Mouse (Mus musculus) intestine, embryonic 15.5 days (tissue): ENCODE results near the gene Ccsap. TPM values are rescaled to one million over a fixed set of nuclear protein-coding genes. Genes with fewer than 3 reads are reported as not detected.

Experiments used
- ATAC-seq: fragments of 200-750 bp; cut with Nextera tagmentation; 2 replicates; pipeline ENCODE4 v1.8.0; 2017; ENCODE audit warnings: moderate TSS enrichment, moderate library complexity
- H3K27ac ChIP-seq: fragments of 300-500 bp; sonication (generic); 2 replicates; pipeline ENCODE4 v1.5.1; 2015; ENCODE audit warnings: mild to moderate bottlenecking, inconsistent platforms
- H3K27me3 ChIP-seq: fragments of 300-500 bp; sonication (generic); replicated peaks from 2 replicates; pipeline ENCODE4 v1.6.1; 2015; ENCODE audit warnings: inconsistent platforms
- H3K36me3 ChIP-seq: fragments of 300-500 bp; sonication (generic); 2 replicates; pipeline ENCODE4 v1.6.1; 2015; ENCODE audit warnings: inconsistent platforms
- H3K4me1 ChIP-seq: fragments of 300-500 bp; sonication (generic); replicated peaks from 2 replicates; pipeline ENCODE4 v1.6.1; 2015; ENCODE audit warnings: inconsistent platforms
- H3K4me2 ChIP-seq: fragments of 300-500 bp; sonication (generic); replicated peaks from 2 replicates; pipeline ENCODE4 v1.6.1; 2015; ENCODE audit warnings: mild to moderate bottlenecking, inconsistent platforms
- H3K4me3 ChIP-seq: fragments of 300-500 bp; sonication (generic); replicated peaks from 2 replicates; pipeline ENCODE4 v1.5.1; 2015; ENCODE audit warnings: inconsistent platforms
- H3K9ac ChIP-seq: fragments of 300-500 bp; sonication (generic); 2 replicates; pipeline ENCODE4 v1.6.1; 2015; ENCODE audit warnings: inconsistent platforms
- H3K9me3 ChIP-seq: fragments of 300-500 bp; sonication (generic); 2 replicates; pipeline ENCODE4 v1.6.1; 2016; ENCODE audit warnings: inconsistent platforms
- WGBS: fragments of 180-500 bp; shearing (Covaris S2); methylation state at CpG from one replicate; pipeline ENCODE4 v1.1.7; 2015; 5-methylcytosine and 5-hydroxymethylcytosine counted together
- polyA plus RNA-seq: library from polyadenylated mRNA; unstranded; fragments of >200 nt; fragmentation: Nextera tagmentation; extraction: Ambion mirVana; gene quantifications from 2 replicates; pipeline ENCODE4 v1.2.1, GENCODE M21; 2015

Gene Ccsap
- polyA plus RNA-seq, 1 experiment from 2014 or later, result 3.6 TPM

DNA sequence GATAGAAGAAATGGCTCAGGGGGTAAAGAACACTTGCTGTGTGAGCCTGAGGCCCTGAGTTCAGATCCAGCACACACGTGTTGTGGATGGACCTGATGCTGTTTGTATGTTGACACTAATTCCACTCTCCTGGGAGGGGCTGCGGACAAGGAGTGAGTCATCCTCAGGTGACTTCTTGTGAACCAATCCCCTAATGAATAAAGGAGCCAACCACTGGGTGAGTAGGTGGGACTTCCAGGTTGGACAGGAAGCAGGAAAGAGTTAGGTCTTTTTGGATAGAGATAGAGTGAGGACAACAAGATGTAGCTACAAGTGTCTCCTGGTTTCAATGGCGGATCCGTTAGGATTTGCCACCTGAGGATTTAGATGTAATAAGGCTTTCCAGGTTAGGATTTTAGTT, 10.7 kb downstream of the Ccsap start:
- Histone ChIP-seq H3K4me2 (no peak overlapping the region), H3K36me3 (no peaks in the 10 kb centered on the region), H3K27ac (no peak overlapping the region), H3K4me3 (no peak overlapping the region), H3K9ac (no peak overlapping the region), H3K27me3 (no peaks in the 10 kb centered on the region), H3K4me1 (no peaks in the 10 kb centered on the region), H3K9me3 (no peaks in the 10 kb centered on the region)
- WGBS, result 82% methylated on average over 4 of the region's 4 CpGs
- ATAC-seq, result no peak

DNA sequence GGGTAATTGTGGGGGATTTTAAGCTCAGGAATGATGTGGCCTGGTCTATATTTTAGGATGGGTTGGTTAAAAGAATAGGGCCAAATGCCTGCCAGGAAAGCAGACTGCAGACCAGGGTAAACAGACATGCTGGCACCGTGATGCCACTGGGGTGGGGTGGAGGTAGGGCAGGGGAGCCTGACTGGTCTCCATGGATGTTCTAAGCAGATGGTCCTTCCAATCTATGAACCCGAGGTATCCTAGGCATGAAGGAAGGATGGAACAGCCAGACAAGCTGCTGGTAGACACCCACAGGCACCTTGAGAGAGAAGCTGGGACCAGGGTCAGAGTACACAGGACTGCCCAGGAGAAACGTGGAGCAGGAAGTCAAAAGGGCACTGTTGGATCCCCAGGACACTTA, 12.5 kb downstream of the Ccsap start:
- 63% methylated on average over 3 of the region's 3 CpGs for WGBS
- Histone ChIP-seq H3K9me3 (no peaks in the 10 kb centered on the region), H3K4me1 (no peaks in the 10 kb centered on the region), H3K27me3 (no peaks in the 10 kb centered on the region), H3K36me3 (no peaks in the 10 kb centered on the region), H3K27ac (no peak overlapping the region), H3K4me2 (no peak overlapping the region), H3K4me3 (no peak overlapping the region), H3K9ac (no peak overlapping the region)
- ATAC-seq, result no peak

DNA sequence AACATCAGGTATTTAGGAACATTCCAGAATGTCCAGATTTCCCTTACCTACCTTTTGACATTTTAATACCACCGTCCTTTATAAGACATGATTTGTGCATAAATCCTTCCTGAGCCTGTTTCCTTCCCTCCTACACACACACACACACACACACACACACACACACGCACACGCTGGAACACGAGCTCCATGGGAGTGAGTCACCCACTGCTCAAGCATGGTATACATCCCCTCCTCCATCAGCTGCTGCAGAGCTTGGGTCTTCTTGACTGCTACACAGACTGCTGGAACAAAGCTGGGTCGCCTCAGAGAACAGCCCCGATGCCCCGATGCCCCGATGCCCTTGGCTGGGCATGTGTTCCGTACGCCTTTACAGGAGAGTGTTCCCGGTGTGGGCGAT, 13.5 kb downstream of the Ccsap start:
- Histone ChIP-seq H3K4me3 (no peak overlapping the region), H3K9me3 (no peaks in the 10 kb centered on the region), H3K36me3 (no peaks in the 10 kb centered on the region), H3K4me1 (no peaks in the 10 kb centered on the region), H3K4me2 (no peak overlapping the region), H3K27me3 (no peaks in the 10 kb centered on the region), H3K9ac (no peak overlapping the region), H3K27ac (no peak overlapping the region)
- WGBS, result 86% methylated on average over 12 of the region's 12 CpGs
- ATAC-seq, result no peak

DNA sequence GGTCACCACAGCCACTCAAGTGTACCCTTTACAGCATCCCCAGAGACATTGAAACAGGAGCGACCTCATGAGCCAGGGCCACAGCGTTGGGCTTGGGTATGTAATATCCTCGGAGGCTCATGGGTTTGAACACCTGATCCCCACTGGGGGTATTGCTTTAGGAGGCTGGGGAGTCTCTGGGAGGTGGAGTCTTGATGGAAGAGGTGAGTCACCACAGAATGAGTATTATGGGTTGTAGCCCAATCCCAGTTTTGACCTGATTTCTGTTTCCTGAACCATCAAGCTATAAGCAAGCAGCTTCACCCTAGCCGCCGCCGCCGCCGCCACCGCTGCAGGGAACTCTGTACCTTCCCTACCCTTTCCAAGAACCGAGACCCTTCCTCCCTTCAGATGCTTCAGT, 14.0 kb downstream of the Ccsap start:
- Histone ChIP-seq H3K27ac (no peak overlapping the region), H3K4me3 (no peak overlapping the region), H3K27me3 (no peaks in the 10 kb centered on the region), H3K4me1 (no peaks in the 10 kb centered on the region), H3K9me3 (no peaks in the 10 kb centered on the region), H3K36me3 (no peaks in the 10 kb centered on the region), H3K9ac (no peak overlapping the region), H3K4me2 (no peak overlapping the region)
- no peak for ATAC-seq
- WGBS, result 90% methylated on average over 10 of the region's 10 CpGs

DNA sequence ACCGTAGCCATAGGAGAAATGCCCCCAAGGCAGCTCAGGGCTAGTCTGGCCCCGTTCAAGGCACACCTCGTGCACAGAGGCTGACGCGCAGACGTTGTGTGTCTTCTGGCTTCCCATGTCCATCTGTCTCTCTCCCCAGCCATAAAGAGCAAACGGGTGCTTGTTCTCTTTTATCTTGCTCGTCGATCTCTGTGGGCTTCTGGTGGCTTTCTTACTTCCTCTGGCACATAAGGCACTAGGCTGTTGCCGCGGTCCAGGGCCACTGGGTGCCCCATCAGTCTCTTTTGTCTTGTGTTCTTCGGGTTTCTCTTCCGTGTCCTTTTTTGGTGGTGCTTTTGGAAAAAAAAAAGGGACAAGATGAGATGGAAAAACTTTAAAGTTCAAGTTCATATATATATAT, 14.9 kb downstream of the Ccsap start:
- H3K9ac ChIP-seq, result no peak overlapping the region
- ATAC-seq, result no peak
- no peaks in the 10 kb centered on the region for H3K4me1 ChIP-seq
- H3K27me3 ChIP-seq, result no peaks in the 10 kb centered on the region
- H3K9me3 ChIP-seq, result no peaks in the 10 kb centered on the region
- H3K4me2 ChIP-seq, result no peak overlapping the region
- H3K4me3 ChIP-seq, result no peak overlapping the region
- H3K27ac ChIP-seq, result no peak overlapping the region
- H3K36me3 ChIP-seq, result no peaks in the 10 kb centered on the region
- WGBS, result 85% methylated on average over 13 of the region's 13 CpGs

DNA sequence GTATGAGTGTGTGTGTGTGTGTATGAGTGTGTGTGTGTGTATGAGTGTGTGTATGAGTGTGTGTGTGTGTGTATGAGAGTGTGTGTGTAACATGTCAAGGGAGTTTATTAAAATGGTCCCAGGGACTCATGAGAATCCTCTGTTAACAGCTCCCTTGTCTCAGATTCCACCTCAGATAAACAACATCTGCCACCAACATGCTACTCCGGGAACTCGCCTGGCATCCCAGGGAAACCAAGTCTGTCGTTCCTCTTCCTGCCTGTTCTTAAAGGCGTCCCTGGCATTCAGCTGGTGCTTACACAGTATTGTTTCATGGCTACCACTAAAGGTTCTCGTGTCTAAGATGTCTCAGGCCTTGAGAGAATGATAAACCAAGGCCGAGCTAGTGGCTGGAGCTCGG, 15.7 kb downstream of the Ccsap start:
- Histone ChIP-seq H3K36me3 (no peaks in the 10 kb centered on the region), H3K4me2 (no peak overlapping the region), H3K27ac (no peak overlapping the region), H3K4me1 (no peaks in the 10 kb centered on the region), H3K9me3 (no peaks in the 10 kb centered on the region), H3K4me3 (no peak overlapping the region), H3K27me3 (no peaks in the 10 kb centered on the region), H3K9ac (no peak overlapping the region)
- ATAC-seq, result no peak
- WGBS, result 74% methylated on average over 7 of the region's 7 CpGs

DNA sequence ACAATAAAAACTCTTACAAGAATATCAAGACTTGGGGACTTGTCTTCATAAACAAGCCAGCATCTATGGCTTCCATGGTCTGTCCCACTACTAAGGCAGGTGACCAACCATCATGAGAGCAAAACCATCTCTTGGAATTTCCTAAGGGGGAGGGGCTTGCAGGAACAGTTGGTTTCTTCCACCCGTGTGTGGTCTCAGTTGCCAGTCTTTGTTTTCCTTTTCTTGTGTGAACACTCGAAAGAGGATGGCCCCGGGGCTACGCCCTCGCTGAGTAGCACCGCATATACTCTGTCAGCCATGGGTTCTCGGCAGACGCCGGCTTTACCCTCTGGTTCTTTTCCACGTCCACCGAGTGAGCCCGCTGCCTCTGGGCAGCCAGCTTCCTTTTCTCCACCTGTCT, 17.9 kb downstream of the Ccsap start:
- H3K36me3 ChIP-seq, result no peaks in the 10 kb centered on the region
- no peak overlapping the region for H3K4me2 ChIP-seq
- no peak overlapping the region for H3K9ac ChIP-seq
- no peak for ATAC-seq
- H3K27me3 ChIP-seq, result no peaks in the 10 kb centered on the region
- H3K27ac ChIP-seq, result no peak overlapping the region
- WGBS, result 91% methylated on average over 12 of the region's 12 CpGs
- H3K4me1 ChIP-seq, result no peaks in the 10 kb centered on the region
- no peaks in the 10 kb centered on the region for H3K9me3 ChIP-seq
- no peak overlapping the region for H3K4me3 ChIP-seq

DNA sequence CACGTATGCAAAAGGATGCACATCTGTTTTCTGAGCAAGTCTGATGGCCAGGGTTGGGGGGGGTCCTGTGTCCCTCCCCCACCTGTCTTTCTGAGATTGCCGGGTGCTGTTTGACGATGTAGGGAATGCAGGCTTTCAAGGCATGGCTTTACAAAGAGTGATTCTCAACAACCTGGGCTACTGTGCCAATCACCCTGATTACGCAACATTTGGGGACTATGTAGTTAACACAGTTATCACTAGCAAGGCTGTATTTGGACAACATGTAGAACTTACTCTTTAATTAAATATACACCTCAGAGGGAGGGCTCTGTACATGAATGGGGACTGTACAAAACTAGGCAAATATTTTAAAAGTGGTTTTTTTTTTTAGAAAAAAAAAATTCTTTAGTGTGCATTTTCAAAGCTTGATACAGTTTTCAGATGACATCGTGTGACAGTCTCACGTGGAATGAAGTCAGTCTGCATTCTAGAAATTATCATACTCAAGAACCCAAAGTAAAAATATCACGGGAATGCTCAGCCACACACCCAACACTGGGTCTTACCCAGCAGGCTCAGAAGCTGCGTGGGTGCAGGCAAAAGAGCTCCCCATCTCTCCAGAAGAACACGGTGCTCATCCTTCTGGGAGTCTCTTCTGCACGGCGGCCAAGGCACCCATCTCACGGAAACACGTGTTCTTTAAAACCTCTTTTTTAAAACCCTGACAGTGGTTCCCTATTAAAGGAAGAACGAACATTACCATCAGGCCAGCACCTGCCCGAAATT, 19.2 kb downstream of the Ccsap start:
- Histone ChIP-seq H3K4me1 (no peaks in the 10 kb centered on the region), H3K27me3 (no peaks in the 10 kb centered on the region), H3K4me3 (no peak overlapping the region), H3K9me3 (no peaks in the 10 kb centered on the region), H3K4me2 (no peak overlapping the region), H3K27ac (no peak overlapping the region), H3K36me3 (0 out of 2 replicates have a peak, but pooled peaks cover 4% of the 10 kb centered on the region), H3K9ac (no peak overlapping the region)
- no peak for ATAC-seq
- WGBS, result 89% methylated on average over 15 of the region's 15 CpGs

DNA sequence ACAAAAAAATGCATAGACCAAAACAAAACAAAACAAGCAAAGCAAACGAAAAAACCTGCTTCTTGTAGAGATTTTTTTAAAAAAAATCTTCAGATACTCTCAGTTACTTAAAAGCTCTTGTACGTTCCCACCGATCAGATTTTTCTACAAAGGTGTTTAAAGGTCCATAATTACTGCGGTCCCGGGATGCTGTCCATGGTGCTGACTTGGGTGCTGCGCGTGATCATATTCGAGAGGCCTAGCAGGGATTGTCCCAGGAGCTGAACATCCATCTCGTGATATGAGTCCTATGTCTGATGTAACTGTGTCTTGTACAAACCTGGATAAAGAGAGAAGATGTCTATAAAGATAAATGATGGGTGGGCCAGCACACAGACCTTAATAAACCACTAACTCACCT, 21.5 kb downstream of the Ccsap start:
- H3K9ac ChIP-seq, result no peak overlapping the region
- no peaks in the 10 kb centered on the region for H3K27me3 ChIP-seq
- ATAC-seq, result no peak
- H3K4me2 ChIP-seq, result no peak overlapping the region
- H3K27ac ChIP-seq, result no peak overlapping the region
- H3K4me1 ChIP-seq, result no peaks in the 10 kb centered on the region
- no peaks in the 10 kb centered on the region for H3K9me3 ChIP-seq
- H3K4me3 ChIP-seq, result no peak overlapping the region
- 61% methylated on average over 9 of the region's 9 CpGs for WGBS
- peaks cover 11% of the 10 kb centered on the region; the same call in 1 of the 2 replicates for H3K36me3 ChIP-seq

DNA sequence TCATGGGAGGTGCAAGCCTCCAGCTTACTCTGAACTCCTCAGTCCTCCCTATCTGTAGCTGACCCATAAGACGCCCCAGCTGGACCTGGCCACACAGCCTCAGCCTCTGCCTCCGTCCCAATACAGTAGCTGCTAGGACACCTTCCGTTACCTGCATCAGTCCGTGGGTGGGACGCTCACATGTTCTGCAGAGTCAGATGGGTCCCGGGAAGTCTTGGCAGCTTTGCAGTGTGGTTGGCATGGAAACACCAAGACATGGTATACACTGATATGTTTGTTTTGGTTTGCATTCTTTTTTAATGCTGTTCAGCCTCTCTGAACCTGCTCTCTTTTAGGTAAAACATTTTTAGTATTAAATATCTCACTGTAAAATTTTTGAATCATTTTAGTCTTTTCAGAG, 23.7 kb downstream of the Ccsap start:
- ATAC-seq, result no peak
- no peaks in the 10 kb centered on the region for H3K27me3 ChIP-seq
- H3K9me3 ChIP-seq, result no peaks in the 10 kb centered on the region
- 89% methylated on average over 6 of the region's 6 CpGs for WGBS
- no peak overlapping the region for H3K27ac ChIP-seq
- H3K36me3 ChIP-seq, result peaks cover 11% of the 10 kb centered on the region; the same call in 1 of the 2 replicates
- no peaks in the 10 kb centered on the region for H3K4me1 ChIP-seq
- no peak overlapping the region for H3K4me2 ChIP-seq
- no peak overlapping the region for H3K4me3 ChIP-seq
- no peak overlapping the region for H3K9ac ChIP-seq

DNA sequence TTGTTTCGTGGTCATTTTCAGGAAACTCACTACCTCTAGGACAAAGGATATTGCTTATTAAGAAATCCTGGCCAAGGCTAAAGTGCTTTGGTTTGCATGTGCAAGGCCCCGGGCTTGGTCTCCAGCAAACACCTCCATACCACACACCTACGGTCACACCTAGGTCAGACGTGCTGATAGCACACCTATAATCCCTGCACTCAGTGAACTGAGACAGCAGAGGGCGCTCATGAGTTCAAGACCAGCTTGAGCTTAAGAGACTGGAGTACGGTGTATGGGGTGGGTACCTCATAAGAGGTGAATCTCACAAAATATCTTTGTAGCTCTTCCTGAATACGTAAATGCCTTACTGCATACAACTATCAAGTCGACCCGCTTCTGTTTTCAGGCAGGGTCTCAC, 24.6 kb downstream of the Ccsap start:
- 59% methylated on average over 9 of the region's 9 CpGs for WGBS
- Histone ChIP-seq H3K27me3 (no peaks in the 10 kb centered on the region), H3K4me2 (no peak overlapping the region), H3K4me1 (no peaks in the 10 kb centered on the region), H3K9me3 (no peaks in the 10 kb centered on the region), H3K4me3 (no peak overlapping the region), H3K9ac (no peak overlapping the region), H3K27ac (no peak overlapping the region), H3K36me3 (peaks cover 11% of the 10 kb centered on the region; the same call in 1 of the 2 replicates)
- no peak; the same call in 1 of the 2 replicates for ATAC-seq

DNA sequence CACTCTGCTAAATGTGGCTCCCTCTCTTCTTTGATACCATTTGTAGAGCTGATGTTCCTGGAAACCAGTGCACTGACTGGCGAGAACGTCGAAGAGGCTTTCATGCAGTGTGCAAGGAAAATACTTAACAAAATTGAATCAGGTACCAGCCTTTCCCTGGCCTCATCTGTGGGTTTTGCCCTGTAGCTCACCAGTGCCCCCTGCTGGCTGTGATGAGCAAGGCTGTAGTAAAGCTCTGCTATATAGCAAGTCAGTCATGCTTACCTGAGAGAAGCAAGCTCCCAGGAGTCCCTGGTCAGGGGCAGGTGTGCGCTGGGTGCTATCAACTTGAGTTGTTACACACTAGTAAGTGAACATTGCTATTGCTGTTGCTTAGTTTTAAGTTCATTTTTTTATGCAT, 27.3 kb downstream of the Ccsap start:
- Histone ChIP-seq H3K4me1 (no peaks in the 10 kb centered on the region), H3K4me3 (no peak overlapping the region), H3K9me3 (no peaks in the 10 kb centered on the region), H3K9ac (no peak overlapping the region), H3K36me3 (peaks cover 22% of the 10 kb centered on the region; the same call in 1 of the 2 replicates), H3K27me3 (no peaks in the 10 kb centered on the region), H3K4me2 (no peak overlapping the region), H3K27ac (no peak overlapping the region)
- ATAC-seq, result no peak
- WGBS, result 98% methylated on average over 4 of the region's 4 CpGs

DNA sequence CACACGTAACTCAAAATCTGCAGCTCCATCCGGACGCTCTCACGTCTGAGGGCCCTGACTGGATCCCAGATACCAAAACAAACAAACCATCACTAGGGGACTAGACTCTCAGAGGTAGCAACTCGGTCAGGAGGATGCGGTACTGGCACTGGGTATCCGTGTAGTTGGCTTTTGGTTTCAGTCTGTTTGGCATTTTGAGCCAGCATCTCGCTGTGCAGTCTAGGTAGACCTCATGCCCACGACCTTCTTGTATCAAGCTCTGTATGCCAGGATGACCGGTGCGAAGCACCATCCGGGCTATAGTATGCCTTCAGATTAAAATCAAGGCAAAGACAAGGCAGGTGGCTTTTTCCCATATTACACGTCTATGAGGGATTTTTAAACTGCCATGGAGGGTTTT, 32.5 kb downstream of the Ccsap start:
- no peaks in the 10 kb centered on the region for H3K4me1 ChIP-seq
- H3K27me3 ChIP-seq, result no peaks in the 10 kb centered on the region
- H3K9me3 ChIP-seq, result no peaks in the 10 kb centered on the region
- no peak overlapping the region for H3K9ac ChIP-seq
- no peak overlapping the region for H3K27ac ChIP-seq
- ATAC-seq, result no peak
- H3K4me2 ChIP-seq, result no peak overlapping the region
- H3K4me3 ChIP-seq, result no peak overlapping the region
- H3K36me3 ChIP-seq, result 0 out of 2 replicates have a peak, but pooled peaks cover 23% of the 10 kb centered on the region
- 92% methylated on average over 13 of the region's 13 CpGs for WGBS
